Mouse (Mus musculus): Measurements from ENCODE around the gene Taar8c.
"Not testable (repeated sequence)": the region's sequence is repeated elsewhere in the genome, so short reads cannot be mapped to it uniquely, and the experiment has no call there.

Gene Taar8c

DNA sequence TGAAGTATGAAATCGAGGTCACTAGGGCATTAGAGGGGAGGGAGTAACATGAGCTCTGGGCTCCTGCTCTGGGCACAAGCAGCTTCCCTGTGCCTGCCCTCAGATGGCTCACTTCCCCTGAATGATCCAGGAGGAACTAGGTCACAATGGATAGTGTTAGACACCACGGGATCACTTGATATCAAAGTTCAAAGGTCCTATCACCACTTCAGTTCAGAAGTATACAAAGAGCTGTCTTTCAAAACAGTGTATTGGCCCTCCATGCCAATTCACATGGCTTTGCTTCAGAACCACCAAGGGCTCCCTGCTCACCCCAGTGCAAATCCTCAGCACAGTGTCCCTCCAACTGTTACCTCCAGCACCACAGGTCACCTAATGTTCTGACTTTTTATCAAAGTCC lies 27.0 kb downstream of the Taar8c start:
- not testable (repeated sequence) for DNase-seq (ENCODE audit: low read depth, low spot score)

DNA sequence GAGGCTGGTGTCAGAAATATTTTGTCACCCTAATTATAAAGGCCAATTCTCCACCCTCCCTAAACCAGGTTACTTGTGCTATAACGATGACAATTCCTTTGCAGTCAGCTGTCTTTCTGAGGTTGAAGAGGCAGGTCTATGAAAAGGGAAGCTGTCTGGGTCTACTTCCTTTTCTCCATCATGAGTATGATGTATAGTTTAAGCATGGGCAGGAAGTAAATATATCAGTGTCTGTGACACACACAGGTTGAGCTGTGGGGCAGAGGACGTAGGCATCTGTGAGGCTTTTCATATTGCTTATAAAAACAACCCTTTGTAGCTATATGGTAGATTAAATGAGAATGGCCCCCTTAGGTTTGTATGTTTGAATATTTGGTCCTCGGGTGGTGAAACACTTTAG lies 42.7 kb downstream of the Taar8c start:
- no peak for DNase-seq (ENCODE audit: low read depth, low spot score)

- DNase-seq (ENCODE audit: low read depth, low spot score) = no peak
These were observed 49.7 kb downstream of the Taar8c start for GRCm38 (mm10) chr10:24052039-24052438.

Measured in retina, postnatal 7 days (tissue).